Mouse (Mus musculus) retina, postnatal 1 day (tissue): ENCODE measurements around the gene Atp6v0a1.

Experiments
- DNase-seq: peaks from one replicate; pipeline ENCODE4 v3.0.0-alpha.2; 2012

The Atp6v0a1 gene

GRCm38 (mm10) chr11:101062971-101063675 is 53.9 kb downstream of the Atp6v0a1 start:
- no peak for DNase-seq

DNA sequence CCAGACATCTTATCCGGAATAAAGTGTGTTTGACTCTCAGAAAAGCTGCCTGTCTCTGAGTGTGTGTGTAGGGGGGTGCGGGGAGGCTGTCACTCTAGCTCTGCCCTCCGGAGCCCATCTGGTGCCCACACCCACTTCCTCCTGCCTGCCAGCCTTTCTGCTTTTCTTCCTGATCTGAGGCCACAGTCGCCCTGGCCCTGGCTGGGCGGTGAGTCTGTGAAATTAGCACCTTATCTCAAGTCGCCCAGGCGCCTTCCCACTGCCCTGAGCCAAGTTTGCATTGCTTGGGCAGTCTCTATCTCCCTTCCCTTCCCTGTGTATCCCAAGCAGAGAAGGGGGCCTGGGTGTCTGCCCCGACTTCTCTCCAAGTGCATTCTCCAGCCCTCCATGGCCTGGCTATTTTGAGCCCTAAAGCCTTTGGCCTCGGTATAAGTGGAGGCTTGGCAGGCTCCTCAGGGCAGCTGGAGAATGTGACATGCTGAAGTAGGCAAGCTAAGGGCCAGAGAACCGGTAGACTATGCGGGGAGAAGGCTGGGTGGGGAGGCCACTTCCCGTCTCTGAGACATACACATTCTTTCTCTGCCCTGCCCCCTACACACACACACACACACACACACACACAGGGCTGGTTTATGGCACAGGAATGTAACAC is 54.5 kb downstream of the Atp6v0a1 start:
- DNase-seq: no peak

DNA sequence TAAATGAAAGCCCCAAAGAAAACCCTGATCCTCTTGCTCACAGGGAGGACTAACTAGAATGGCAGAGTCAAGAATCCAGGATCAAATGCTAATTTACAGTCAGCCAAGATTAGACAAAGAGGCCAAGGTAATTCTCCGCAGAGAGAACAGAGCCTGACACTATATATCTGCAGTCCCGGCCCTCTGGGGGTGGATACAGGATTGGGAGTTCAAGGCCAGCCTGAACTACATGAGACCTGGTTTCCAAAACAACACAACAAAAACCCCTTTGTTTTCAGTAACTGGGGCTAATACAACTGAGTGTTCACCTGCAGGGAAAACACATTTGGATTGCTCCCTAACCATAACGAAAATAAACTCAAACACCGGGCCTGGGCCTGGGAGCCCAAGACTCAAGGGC is 55.2 kb downstream of the Atp6v0a1 start:
- DNase-seq: no peak

DNA sequence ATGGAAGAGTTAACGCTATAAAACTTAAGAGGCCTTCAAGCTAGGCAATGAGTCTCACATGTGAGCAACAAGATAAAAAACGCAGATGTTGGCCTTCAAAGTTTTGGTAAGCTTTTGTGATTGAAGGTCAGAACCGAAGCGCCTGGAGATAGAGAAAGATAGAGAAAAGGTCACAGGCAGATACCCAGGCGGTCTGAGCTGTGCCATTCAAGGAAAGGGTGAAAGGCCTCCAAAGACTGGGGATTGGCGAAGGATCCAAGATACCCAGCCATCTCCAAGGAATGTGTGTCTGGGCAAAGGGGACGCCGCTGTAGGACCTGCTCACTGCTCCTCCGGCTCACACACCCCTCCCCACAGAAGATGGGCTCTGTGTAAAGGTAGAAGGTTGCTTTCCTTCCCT is 55.8 kb downstream of the Atp6v0a1 start:
- DNase-seq: no peak

DNA sequence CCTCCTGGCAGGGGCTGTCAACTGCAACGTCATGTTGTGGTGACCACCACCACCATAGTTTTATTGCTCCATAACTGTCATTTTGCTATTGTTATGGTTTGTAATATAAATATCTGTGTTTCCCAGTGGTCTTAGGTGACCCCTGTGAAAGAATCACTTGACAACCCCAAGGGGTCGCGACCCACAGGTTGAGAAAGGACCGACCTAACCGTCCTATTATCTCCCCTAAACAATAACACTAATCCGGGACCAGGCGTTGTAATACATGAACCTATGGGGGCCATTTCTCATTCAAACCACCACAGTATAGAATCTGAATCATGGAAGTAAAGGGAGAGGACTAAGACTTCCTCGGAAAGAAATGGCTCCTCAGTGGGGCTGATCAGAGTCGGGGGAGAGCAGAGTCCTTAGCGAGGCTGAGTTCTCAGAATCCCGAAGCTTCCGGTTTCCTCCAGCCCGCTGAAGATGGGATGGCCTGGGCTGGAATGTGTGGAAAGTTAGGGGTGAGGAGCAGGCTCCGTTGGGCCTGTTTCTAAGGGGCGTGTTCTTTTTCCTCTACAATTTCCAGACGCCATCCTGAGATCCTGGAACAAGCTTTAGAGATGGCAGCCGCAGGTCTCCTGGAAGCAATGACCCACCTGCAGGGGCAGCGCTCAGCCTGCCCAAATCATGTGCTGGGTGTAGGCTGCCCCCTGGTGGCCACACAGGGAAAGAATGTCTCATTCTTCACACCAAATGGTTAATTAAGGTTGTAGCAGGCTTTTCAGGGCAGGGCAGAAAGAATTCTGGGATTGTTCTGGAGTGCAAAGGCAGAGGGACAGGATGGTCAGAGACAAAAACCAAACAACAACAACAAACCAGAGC is 57.5 kb downstream of the Atp6v0a1 start:
- DNase-seq: peak; percentile 90

DNA sequence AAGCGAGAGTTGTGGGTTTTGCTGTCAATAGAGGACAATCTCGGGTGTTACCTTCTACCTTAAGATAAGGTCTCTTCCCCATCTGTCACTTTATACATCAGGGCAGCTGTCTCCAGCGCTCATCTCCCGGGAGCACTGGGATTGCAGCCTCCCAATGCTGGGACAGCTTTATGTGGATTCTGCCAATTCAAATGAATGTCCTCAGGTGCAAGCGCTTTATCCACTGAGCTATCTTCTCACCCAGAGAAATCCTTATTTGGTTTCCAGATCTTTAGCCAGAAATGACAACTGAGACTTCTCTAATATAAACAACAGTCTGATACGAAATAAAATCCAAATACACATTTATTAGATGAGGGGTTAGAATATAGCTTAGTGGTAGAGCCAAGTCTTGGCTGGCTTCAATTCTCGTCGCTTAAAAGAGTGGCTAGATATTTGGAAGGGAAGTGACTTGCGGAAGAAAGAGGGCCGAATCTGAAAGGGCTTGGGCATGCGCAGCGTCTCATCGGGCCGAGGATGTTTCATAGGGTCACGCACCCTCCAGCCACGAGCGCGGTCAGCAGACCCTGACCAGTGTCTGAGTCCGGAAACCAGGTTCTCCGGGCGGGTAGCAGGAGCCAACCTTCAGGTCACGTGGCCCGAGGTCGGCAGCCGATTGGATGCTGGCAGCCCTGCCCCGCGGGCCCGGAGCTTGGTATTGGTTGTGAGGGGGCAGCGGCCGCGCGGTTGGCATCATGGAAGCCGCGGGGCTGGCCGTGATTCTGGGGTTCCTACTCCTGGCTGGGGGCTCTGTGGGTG is 60.3 kb downstream of the Atp6v0a1 start, which contains the start of gene Naglu:
Gene Naglu (plus strand): TSS at position 622 of the 798 bp plus-strand sequence.
- DNase-seq: peak; percentile 96

- no peak for DNase-seq
Observed at GRCm38 (mm10) chr11:101070189-101070527, 60.9 kb downstream of the Atp6v0a1 start.

- DNase-seq: no peak
Observed at GRCm38 (mm10) chr11:101070987-101071386, 61.7 kb downstream of the Atp6v0a1 start.

GRCm38 (mm10) chr11:101071810-101072428 is 62.7 kb downstream of the Atp6v0a1 start:
- no peak for DNase-seq

- DNase-seq: no peak
Observed at GRCm38 (mm10) chr11:101078121-101078520, 68.9 kb downstream of the Atp6v0a1 start, which contains the start of gene Hsd17b1. Gene Hsd17b1 (plus strand): TSS chr11:101078411.

DNA sequence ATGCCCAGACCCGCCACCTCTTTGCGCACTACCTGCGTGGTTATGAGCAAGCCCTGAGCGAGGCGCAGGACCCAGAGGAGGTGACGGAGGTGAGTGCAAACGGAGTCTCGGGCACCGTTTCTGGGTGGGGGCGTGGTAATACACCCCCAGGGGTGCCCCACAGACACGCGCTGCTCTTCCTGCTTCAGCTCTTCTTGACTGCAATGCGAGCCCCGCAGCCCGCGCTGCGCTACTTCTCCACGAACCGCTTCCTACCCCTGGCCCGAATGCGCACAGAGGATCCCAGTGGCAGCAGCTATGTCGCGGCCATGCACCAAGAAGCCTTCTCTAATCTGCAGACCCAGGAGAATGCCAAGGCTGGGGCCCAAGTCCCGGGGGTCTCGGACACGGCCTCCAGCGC is 70.5 kb downstream of the Atp6v0a1 start:
- DNase-seq: no peak

- no peak for DNase-seq
Observed at GRCm38 (mm10) chr11:101080421-101080820, 71.2 kb downstream of the Atp6v0a1 start.

DNA sequence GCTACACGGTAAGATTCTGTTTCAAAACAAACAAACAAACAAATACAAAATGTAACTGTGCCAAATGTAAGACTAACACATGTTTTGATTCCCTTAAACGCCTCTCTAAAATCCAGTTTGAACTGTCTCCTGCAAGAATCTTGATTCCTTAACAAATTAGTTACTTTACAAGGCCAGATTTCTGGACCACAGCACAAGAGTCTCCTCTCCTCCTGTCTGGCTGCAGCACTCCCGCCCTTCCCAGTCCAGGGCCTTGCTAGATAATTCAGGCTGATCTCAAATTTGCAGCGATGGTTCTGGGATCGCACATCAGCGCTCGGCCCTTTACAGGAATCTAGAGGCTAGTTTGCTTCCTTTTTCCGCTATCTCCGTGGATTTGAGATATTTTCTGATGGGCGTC is 72.4 kb downstream of the Atp6v0a1 start:
- DNase-seq: no peak

DNA sequence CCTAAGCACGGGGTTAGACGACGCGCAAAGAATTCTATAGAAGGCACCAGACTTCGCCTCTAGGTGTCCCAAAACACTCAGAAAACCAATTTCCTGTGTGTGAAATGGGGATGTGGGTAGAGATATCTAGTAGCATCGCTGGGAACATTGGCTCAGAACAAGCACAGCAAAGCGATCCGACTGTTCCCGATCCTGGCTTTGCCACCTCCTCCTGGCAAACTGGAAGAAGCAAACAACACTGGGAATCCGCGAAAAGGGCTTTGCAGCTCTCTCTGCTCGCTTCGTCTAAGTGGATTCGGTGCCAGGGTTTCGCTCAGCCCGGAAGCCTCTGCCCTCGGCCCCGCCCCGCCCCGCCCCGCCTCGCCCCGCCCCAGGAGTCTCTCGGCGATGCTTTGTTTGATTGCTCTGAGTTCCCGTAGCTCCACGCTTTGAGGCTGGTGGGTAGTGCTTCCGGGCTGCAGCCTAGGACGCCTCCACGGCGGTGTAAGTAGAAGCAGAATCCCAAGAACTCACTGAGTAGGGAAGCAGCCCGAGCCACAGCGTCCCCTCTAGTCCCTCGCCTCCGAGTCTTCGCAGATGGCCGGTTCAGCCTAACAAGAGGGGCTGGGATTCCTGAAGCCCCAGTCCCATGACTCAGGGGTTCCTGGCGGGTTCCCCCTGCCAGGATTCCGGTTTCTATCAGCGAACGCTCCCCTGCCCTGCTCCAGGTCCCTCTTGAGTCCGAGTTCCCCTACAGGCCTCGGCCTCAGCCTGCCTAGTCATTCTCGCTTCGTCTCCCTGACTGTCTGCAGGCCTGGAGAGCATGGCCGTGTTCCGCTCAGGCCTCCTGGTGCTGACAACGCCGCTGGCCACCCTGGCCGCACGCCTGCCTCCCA is 73.2 kb downstream of the Atp6v0a1 start, which contains the start of gene Coasy:
Gene Coasy (plus strand): TSS at position 358 of the 875 bp plus-strand sequence.
- DNase-seq: peak; percentile 96

GRCm38 (mm10) chr11:101083083-101083697 is 73.9 kb downstream of the Atp6v0a1 start:
- no peak for DNase-seq

GRCm38 (mm10) chr11:101084246-101084645 is 75.0 kb downstream of the Atp6v0a1 start:
- no peak for DNase-seq

GRCm38 (mm10) chr11:101084811-101085210 is 75.6 kb downstream of the Atp6v0a1 start:
- no peak for DNase-seq

DNA sequence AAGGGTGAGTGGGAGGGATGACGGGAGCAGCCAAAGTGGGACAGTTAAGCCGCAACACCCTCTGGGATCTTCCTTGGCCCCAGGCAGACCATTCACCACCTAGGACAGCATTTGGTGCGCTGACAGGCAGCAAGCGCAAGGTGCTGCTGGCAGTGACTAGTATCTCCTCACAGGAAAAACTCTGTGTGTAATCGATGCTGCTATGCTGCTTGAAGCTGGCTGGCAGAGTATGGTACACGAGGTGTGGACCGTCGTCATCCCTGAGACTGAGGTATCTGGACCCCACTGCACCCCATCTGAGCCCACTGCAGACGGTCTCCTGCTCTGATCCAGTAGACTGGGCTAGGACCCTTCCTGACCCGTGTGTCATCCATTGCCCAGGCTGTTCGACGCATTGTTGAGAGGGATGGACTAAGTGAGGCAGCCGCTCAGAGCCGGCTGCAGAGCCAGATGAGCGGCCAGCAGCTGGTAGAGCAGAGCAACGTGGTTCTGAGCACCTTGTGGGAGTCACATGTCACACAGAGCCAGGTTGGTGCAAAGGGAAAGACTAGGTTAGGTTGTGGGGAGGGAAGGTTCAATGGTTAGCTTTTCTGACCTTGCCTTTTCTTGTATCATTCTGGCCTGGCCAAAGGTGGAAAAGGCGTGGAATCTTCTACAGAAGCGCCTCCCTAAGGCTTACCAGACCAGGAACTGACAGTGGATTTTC is 76.5 kb downstream of the Atp6v0a1 start:
- DNase-seq: no peak

DNA sequence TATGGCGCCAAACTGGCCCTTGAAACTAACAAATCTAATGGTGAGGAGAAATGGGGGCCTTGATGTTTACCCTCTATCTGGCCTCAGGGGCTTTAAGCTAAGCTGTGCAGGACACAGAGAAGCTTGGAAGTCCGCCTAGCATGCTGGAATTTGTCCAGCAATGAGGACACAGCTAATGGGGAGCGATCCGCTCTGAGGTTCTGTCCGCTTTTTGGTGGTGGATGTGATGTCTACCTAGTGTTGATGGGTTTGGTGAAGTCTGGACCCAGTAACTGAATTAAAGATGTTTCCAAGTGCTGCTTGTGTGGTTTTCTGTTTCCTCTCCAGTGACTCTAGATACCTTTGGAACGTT is 77.0 kb downstream of the Atp6v0a1 start:
- no peak for DNase-seq
